Mouse (Mus musculus): ENCODE results near the gene Muc4. TPM values are rescaled to one million over a fixed set of nuclear protein-coding genes. Genes with fewer than 3 reads are reported as not detected.

Muc4 gene
- under 1 TPM; 0.10 to 0.27 TPM for total RNA-seq (2021)
- long read RNA-seq, experiment 1, result 0 reads
- long read RNA-seq, experiment 2, result 0 reads

GRCm38 (mm10) chr16:32735586-32735985, at the start of gene Muc4:
Gene Muc4 (plus strand): TSS chr16:32735886.
- no peak for DNase-seq
- intact Hi-C loops (cut with DNase I), result no loop called here

GRCm38 (mm10) chr16:32685998-32686397, 49.7 kb upstream of the Muc4 start:
- no peak for DNase-seq
- intact Hi-C loops (cut with DNase I), result no loop called here

DNA sequence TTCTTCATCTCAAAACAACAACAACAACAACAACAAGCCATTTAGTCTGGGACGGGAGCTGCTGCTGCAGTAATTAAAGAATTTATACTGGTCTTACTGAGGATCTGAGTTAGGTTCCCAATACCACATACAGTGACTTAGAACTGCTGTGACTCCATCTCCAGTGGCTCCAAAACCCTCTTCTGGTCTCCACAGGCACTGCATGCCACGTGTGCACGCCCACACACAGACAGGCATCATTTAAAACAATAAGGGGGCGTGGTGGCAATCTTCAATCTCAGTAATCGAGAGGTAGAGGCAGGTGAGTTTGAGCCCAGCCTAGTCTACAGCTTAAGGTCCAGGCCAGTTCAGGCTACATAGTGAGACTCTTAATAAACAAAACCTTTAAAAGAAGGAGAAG, 48.5 kb upstream of the Muc4 start:
- DNase-seq, result no peak
- intact Hi-C loops (cut with DNase I), result no loop called here

DNA sequence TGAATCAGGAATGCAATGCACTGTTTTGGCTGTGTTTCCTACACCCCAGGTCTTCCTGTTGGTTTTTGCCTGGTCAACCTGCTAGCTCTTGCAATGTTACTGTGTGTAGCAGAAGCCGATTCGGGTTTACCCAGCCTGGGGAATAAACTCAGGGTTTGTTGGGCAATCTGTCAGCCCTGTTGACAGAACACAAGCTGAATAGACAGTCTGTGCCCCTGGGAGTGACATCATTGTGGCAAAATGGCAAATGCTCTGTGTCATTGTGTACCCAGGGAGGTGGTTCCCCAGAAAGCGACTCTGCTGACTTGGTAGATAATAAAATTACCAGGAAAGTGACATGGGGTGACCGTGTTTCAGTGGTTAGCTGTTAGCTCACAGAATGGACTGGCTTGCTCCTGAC, 46.9 kb upstream of the Muc4 start:
- intact Hi-C loops (cut with DNase I), result loop anchor here (1.0 kb wide), 1 partner anchor 50 kb away; no protein-coding TSS in a partner anchor
- DNase-seq, result no peak

- intact Hi-C loops (cut with DNase I), result loop anchor here (1.0 kb wide), 1 partner anchor 51 kb away; no protein-coding TSS in a partner anchor
These were observed 46.2 kb upstream of the Muc4 start for GRCm38 (mm10) chr16:32689501-32689900.

DNA sequence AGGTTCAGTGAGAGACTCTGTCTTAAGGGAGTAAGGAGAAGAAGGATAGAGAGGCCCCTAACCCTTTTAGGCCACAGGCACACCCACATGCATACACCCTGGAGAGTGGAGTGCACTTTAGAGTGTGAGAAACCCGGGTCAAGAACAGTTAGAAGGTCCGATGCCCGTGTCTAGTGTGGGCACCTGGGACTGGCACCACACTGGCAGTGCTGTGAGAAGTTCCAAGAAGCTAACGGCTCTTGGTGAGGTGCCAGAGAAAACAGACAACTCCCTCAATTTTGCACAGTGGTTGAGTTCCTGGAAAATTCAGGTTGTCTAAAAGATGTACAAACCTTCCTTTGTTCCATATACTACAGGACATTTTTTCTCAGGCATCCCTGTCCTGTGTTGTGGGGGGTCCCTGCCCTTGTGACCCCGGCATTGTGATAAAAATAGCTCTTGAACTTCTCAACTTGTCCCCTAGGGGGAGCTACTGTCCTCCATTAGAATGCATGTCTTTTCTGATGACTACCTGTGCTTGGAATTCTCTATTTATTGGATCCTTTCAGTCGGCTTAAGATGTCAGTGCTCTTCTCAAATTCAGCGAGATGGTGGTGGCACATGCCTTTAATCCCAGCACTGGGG, 38.7 kb upstream of the Muc4 start:
- intact Hi-C loops (cut with DNase I), result loop anchor here (5.0 kb wide), 1 partner anchor 115 kb away; the partner anchor contains the start of gene Smbd1
- DNase-seq, result no peak

More at GRCm38 (mm10) chr16:32689501-32689900, 46.2 kb upstream of the Muc4 start:
- peak in 1 of 2 experiments; percentile 56 for DNase-seq

- DNase-seq, result no peak
- intact Hi-C loops (cut with DNase I), result loop anchor here (5.0 kb wide), 1 partner anchor 114 kb away; the partner anchor contains the start of gene Smbd1
These were observed 37.8 kb upstream of the Muc4 start for GRCm38 (mm10) chr16:32697665-32698446.

DNA sequence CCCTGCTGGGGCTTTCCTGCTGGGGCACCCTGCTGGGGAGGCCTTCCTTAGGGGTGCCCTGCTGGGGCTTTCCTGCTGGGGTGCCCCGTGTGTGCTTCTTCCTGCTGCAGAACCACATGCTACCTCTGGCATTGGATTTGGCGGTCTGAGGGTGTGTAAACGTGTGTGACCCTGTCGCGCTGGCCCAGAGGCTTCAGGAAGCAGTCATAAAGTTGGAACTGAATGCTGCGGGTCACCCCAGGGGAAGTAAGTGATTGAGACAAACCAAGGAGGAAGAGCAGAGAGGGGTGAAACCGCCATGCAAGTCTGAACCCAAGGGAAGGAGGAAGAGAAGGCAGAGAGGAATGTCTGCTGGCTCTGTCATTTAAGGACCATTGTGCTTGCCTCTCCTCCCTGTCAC, 37.1 kb upstream of the Muc4 start:
- no peak for DNase-seq
- intact Hi-C loops (cut with DNase I), result loop anchor here (5.0 kb wide), 1 partner anchor 114 kb away; the partner anchor contains the start of gene Smbd1

GRCm38 (mm10) chr16:32703312-32703912, 32.3 kb upstream of the Muc4 start:
- intact Hi-C loops (cut with DNase I), result no loop called here
- DNase-seq, result no peak

- intact Hi-C loops (cut with DNase I), result no loop called here
- DNase-seq, result no peak
These were observed 30.1 kb upstream of the Muc4 start for GRCm38 (mm10) chr16:32705606-32706005.

DNA sequence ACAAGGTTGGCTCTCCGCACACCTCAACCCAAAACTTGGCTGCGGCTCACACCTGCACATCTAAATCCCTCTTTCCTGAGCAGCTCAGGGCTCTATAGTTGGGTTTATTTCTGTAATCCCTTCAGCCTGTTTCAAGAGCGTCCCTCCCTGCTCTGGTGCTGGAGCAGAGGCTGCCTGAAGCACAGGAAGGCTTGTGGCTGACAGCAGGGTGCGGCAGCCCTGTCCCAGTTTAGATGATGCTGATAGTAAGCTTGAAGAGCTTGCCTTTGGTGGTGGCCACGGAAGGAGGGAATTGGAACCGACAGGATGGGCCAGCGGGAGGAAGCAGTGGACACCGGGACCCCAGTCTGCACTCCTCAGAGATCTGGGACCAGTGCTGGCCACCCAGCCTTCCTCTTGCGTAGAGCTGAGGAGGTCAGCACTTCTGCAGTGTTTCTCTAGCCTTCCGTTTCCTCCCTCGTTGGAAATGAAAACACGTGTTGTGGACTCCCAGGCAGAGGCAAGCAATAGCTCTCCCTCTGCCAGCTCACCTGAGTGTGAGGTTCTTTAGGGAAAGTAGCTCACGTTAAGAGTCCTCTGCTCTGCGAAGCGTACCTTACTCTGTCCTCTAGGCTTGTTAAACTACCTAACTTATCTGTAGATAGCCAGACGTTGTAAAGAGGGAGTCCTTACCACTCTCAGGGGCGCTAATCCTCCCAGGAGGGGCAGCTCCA, 28.4 kb upstream of the Muc4 start:
- intact Hi-C loops (cut with DNase I), result no loop called here
- no peak for DNase-seq

DNA sequence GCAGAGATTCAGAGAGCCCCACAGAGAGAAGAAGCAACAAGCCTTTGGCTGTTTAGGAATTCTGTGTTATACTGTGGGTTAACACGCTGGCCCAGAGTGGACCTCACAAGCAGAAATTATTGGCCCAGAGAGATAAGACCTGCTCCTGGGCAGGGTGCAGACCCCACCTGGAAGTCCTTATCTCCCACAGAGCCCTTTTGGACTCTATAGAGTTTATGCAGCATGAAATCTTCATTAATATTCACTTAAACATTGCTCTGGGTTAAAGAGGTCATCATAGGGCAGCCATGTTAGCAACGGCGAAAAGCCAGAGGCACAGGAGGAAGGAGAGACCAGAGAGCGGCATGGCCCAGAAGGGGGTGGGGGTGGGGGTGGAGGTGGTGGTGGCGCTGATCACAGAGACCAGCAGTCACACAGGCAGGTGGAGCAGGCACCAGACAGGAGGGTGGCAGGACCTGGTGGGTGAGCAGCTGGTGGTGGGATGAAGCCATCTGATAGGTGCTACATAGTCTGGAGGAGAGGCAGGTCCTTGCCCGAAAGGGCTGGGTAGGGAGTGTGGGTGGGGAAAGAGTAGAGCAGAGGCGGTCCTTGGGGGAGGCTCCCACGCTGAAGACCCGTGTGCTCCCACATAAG, 27.7 kb upstream of the Muc4 start:
- intact Hi-C loops (cut with DNase I), result no loop called here
- no peak for DNase-seq

DNA sequence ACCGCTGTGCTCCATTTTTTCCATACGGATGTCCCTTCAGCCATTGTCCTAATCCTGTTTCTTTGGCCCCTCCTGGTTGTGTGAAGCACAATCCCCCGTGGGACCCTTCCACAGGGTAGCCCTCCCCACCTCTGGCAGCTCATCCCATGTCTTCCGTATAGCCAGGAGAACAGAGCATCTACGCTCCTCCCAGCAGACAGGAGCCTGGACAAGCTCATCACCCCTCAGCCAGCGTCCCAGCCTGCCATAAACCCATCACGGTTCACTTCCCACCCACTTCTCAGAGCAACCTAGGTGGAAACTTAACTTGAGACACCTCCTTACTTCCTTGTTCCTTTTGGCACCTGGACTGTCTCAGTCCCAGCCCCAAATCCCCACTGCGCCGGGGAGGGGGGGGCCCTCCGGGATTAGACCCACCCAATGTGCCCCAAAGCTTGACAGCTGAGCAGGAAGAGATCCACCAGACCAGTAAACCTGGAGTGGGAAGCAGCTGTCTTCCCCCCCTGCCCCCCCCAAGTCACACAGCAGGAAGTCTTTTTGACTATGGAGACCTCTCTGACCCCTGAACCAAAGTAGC, 27.1 kb upstream of the Muc4 start:
- intact Hi-C loops (cut with DNase I), result no loop called here
- DNase-seq, result no peak

- DNase-seq, result no peak
- intact Hi-C loops (cut with DNase I), result no loop called here
These were observed 26.6 kb upstream of the Muc4 start for GRCm38 (mm10) chr16:32709116-32709515.

- no peak for DNase-seq
- intact Hi-C loops (cut with DNase I), result no loop called here
These were observed 25.1 kb upstream of the Muc4 start for GRCm38 (mm10) chr16:32710426-32711070.

- intact Hi-C loops (cut with DNase I), result no loop called here
These were observed 23.5 kb upstream of the Muc4 start for GRCm38 (mm10) chr16:32712202-32712601.

DNA sequence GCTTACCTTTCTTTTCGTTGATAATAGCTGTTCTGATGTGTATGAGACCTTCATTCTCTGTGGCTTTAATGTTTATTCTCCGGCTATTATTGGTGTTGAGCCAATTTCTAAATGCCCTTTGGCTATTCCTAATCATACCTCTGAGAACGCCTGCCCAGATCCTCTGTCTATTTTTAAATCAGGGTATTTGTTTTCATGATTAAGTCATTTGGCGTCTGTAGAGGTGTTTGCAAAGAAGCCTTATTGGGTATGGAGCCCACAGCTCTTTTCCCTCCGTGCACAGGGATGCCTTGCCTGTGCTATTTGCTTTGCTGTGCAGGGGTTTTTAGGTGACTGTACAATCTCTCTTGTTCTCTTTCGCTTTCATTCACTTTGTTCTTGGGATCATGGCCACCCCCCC, 22.1 kb upstream of the Muc4 start:
- no peak for DNase-seq
- intact Hi-C loops (cut with DNase I), result no loop called here

More at GRCm38 (mm10) chr16:32712202-32712601, 23.5 kb upstream of the Muc4 start:
- no peak for DNase-seq

DNA sequence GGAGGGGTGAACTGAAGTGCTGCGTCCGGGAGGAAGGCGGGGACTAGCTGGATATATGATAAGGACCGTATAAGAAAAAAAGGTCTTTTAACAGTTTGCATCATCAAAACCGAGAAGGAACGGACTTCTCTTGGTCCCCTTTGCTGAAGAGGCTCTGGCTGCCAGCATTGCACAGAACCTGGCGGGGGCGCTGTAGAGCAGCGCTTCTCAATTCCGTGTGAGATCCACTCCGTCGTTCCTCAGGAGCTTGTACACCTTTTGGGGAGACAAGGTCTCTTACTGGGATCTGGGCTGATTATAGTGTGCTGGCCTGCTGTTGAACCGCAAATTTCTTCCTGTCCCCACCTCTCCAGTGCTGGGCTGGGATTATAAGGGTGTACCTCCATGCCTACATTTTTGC, 20.3 kb upstream of the Muc4 start:
- DNase-seq, result no peak
- intact Hi-C loops (cut with DNase I), result no loop called here

- no peak for DNase-seq
- intact Hi-C loops (cut with DNase I), result no loop called here
These were observed 12.5 kb upstream of the Muc4 start for GRCm38 (mm10) chr16:32723163-32723562.
